Mouse (Mus musculus): ENCODE results near the gene Srrm3.

DNA sequence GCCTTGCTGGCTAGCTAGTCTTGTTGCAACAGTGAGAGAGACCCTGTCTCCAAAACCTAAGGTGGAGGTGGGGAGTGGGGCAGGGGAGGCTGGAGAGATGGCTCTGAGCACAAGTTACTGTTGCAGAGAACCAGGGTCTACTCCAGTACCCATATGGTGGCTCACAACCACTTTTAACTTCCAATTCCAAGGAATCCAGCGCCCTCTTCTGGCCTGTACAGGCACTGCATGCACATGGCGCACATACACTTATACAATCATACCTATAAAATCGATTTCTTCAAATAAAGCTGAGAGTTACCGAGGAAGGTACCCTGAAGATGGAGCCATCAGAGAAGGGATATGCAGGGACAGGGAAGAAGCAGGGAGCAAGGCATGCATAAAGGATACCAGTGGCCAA lies 40.8 kb downstream of the Srrm3 start:
- TF ChIP-seq CTCF (IDR thresholded peaks at IDR 0.05; ENCODE audit: control insufficient read depth, insufficient read depth, insufficient replicate concordance, low read depth, low read length) (peak; percentile 67; the same call in 1 of the 2 replicates), POLR2A (IDR thresholded peaks at IDR 0.05; ENCODE audit: control insufficient read depth, low read depth, low read length) (no peak)
